Mouse (Mus musculus): ENCODE data around the gene Bcl2l12.
A peak's percentile ranks its signal among the peaks of the same experiment; 100 is the strongest.
"Not testable (repeated sequence)": the region's sequence is repeated elsewhere in the genome, so short reads cannot be mapped to it uniquely, and the experiment has no call there.

Gene Bcl2l12

DNA sequence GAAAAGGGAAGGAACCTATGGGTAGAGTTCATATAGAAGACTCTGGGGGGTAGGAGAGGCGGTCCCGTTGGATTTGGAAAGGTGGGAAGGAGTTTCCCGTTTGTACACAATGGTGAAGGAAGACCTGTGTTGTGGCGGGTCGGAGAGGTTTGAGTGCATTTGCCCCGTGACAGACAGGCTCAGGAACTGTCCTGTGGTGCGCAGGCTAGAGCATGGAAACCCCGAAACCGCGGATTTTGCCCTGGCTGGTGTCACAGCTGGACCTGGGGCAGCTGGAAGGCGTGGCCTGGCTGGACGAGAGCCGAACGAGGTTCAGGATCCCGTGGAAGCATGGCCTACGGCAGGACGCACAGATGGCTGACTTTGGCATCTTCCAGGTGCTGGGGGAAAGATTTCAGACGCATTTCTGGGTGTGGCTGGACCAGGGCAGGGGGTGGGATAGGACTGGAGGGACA, at the start of gene Bcl2l12:
Gene Bcl2l12, minus strand, starts transcription at position 212 of the 455 bp plus-strand sequence.
- DNase-seq (ENCODE audit: low read depth, low spot score) = no peak

DNA sequence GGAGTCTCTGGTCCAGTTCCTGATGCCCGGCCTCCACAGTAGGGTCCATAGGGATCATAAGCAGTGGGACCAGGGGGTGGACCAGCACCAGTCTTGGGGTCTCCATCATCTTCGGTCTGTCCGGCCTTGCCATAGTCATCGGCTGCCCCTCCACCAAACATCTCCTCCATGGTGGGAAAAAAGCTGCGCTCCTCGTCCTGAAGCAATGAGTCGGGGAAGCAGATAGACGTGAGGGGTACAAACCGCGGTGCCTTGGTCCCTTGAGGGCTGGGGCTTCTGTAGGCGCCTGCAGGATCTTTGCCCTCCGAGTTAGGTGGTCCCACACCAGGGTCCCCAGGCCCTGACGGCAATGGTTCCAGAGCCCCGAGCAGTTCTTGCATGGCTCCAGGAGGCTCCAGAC, 49.0 kb upstream of the Bcl2l12 start:
- no peak for DNase-seq (ENCODE audit: low read depth, low spot score)

DNA sequence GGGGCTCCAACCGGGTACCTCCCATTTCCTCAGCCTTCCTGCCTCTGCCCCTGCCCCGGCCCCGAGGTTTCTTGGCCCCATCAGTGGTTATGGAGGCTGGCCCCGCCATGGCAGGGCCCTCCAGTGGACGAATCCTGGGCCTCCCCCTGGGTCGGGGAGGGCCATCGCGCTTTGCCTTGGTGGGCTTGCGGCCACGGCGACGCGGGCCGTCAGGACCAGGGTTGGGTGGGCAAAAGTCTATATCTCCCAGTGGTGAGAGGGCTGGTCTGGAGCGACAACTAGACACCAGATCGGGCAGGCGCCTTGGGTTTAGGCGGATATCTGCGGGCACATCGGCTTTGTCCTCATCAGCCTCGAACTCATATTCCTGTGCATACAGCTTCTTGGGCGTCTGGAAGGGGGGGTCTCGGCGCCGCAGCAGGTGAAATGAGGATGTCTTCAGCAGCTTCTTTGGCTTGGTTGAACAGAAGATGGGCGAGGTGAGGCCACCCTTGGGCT, 48.4 kb upstream of the Bcl2l12 start:
- DNase-seq (ENCODE audit: low read depth, low spot score) = no peak

DNA sequence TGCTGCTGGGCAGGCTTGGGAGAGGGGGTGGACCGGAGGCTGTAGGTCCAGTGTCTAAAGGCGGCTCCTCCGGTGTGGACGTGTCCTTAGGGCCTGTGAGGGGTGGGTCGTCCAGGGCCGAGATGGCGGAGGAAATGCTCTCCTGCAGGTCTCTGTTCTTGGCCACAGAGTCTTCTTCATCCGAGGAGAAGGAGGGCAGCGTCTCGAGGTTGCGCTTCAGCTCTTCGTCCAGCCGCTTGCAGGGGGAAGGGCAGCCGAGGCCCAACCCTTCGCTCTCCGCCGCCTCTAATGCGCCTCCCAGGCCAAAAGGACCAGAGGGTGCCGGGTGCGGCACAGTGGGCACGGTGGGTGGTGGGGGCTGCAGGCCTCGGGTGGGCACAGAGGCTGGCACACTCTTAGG, 47.2 kb upstream of the Bcl2l12 start:
- no peak for DNase-seq (ENCODE audit: low read depth, low spot score)

DNA sequence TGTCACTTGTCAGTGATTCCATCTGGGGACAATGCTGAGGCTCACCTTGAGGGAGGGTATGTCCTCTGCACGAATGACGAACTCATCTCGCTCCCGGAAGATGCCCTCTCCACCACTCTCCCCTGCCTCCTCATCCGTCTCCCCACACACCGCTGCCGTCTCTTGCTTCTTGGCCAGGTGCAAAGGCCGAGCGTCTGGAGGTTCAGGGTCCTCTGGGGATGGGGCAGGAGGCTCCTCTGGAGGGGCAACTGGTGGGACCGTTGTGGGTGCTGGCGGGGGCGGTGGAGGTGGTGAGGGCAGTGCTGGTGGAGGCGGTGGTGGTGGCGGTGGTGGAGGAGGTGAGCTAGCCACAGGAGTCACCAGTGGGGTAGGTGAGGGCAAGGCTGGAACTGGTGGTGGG, 44.8 kb upstream of the Bcl2l12 start:
- DNase-seq (ENCODE audit: low read depth, low spot score) = no peak

DNA sequence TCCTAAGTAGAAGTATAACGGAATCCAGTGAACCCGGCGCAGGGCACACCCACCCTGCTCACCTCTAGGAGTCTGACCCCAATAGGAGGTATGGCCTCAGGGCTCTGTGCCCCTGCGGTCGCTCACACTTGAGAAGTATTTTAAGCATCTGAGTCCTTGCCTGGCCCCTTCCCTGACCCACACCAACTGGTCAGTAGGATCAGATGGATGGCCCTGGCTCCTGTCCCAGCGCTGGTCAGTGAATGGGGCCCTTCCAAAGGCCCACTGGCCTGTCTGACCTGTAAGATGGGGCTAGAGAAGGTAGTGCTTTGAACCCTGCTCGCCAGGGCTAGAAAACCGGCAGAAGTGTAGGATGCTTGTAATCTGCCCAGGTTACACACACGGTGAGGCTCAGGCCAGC, 42.3 kb upstream of the Bcl2l12 start:
- no peak for DNase-seq (ENCODE audit: low read depth, low spot score)

DNA sequence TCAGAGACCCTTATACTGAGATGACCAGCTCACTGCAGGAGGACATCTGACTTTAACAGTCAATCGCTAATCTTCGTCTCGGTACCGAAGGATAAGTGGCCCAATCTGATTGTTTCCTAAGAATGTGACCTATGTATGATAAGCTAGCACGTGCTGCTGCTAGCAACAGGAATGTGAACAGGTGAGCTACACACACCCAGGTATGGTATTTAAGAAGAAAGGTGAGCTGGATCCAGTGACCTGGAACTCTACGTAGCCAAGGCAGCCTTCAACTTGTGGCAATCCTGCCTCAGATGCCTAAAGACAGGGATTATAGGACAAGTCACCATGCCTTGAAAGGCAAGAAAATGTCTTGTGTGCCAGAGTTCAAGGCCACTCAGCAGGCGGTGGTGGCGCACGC, 39.9 kb upstream of the Bcl2l12 start:
- DNase-seq (ENCODE audit: low read depth, low spot score) = no peak

DNA sequence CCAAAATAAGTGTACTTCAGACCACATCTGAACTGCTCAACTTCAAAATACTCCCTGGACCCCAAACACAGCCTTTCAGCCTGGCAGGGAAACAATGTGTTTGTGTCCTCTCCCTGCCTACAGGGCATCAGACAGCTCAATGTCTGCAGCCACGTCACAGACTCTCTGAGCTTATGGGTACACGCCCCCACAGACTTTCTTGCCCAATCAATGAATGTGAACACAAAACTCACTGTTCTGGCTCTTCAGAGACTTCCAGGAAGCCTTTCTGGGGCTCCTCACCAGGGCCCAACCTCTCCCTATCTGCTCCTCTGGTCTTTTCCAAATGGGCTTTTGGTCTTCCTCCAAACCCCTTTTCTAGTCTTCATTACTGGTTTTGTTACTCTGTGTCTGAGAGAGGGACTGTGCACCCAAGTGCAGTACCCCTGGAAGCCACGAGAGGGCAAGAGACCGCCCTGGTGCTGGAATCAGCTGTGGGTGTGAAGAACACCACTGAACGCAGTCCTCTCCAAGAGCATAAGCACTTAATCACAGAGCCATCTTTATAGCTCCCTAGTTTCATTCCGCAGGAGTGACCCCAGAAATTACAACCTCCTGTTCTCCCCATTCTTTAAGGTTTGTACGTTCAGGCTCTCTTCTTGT, 39.3 kb upstream of the Bcl2l12 start:
- peak; percentile 42 for DNase-seq (ENCODE audit: low read depth, low spot score)

DNA sequence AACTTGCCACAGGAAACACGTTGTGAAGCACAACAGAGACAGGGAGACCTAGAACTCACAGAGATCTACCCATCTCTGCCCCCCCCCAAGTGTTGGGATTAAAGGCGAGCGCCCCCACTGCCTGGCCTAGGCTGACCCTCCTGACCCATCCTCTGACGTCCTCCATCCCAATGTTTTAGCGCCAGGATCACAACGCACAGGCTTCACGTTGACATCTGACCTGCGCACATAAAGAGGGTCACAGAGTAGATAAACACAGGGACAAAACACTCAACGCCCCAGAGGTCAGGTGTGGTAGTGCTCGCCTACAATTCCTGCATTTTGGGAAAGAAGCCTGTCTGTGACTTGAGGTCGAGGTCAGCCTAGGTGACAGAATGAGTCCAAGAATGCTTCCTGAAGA, 38.2 kb upstream of the Bcl2l12 start:
- no peak for DNase-seq (ENCODE audit: low read depth, low spot score)

DNA sequence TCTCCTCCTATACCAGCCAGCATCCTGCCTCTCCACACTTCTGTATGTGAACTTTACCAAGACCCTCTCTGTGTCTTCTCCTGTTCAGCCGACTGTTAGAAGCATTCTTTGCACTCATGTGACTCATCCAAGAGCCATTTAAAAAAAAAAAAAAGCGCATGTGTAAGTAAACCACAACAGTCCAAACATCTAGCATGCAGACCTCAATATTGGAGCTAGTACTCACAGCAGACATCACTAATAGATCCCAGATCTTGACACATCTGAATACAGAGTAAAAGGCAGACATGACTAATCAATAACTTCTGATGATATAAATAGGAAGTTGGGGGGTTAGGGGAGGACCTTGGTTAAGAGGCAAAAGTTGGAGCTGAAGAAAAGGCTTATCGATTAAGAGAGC, 37.1 kb upstream of the Bcl2l12 start:
- no peak for DNase-seq (ENCODE audit: low read depth, low spot score)

DNA sequence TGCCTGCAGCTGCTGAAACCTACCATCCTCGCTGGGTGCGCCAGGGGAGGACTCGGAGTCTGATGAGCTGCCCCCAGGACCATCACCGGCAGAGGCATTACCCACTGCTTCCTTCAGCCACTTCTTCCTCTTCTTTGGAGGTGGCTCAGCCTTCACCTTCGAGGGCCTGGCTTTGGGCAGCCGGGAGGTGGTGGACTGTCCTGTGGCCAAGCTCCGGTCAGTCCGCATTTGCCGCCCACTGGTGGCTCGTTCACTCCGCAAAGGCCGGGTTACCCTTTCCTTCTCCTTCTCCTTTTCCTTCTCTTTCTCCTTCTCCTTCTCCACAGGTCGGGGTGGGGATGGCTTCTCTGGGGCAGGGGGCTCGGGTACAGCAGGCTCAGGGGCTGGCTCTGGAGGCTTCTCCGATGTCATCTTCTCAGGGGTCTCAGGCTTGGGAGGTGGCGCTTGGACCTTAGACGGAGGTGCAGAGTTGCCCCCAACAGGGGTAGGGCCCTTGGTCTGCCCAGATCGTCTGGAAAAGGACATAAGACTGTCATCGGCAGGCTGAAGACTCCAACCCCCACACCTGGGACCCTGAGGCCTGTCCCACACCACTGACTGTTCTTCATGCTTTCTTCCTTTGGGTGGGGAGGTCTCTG, 35.3 kb upstream of the Bcl2l12 start:
- DNase-seq (ENCODE audit: low read depth, low spot score) = no peak

DNA sequence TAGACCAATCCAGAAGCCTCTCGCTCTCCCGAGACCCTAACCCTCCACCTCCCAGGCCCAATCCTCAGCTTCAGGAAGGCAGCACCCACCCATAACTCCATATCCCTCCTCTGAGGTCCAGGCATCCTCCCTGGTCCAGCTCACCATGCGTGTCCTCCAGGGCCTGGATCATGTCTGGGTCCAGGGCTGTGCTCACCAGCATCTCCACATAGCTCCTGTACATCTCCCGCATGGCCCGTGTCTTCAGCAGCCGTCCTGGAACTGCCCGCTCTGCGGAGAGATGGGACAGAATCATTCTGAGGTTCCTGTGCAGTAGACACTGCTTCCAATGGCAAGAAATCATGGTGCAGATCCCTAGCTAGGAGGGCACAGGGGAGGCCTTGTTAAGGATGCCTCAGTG, 32.3 kb upstream of the Bcl2l12 start:
- DNase-seq (ENCODE audit: low read depth, low spot score) = no peak

DNA sequence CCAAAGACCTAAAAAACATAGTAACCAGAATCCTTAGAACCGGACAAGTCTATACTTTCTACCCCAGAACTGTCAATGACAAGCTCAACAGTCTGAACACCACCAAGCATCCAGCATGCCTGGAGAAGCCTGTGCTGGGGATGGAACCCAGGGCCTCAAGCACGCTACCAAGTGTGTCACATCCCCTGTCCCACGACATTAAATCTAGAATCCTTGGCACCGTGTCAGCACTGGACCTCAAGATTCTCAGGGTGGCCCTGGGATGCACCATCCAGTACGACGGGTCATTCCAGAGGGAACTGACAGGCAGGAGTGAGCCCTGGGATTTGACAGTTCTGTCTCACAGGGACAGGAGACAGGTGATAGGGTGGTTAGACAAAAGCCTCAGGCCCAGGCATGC, 31.5 kb upstream of the Bcl2l12 start:
- DNase-seq (ENCODE audit: low read depth, low spot score) = no peak

DNA sequence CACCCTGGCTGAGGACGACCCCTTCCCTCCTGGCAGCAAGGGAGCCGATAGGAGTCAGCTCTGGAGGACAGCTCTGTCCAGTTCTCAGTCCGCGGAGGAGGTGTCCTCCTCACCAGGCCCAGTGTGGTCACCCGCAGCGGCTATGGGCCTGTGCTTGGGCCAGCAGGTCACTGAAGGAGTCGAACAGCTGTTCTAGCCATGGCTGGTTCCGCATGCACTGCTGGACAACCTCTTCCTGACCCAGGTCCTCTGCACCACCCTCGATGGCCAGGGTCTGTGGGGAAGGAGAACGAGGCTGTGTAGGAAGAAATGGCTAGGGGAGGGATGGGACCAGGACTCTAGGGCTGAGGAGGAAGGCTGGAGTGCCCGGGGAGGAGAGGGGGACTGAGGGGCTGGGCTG, 29.8 kb upstream of the Bcl2l12 start:
- DNase-seq (ENCODE audit: low read depth, low spot score) = no peak

DNA sequence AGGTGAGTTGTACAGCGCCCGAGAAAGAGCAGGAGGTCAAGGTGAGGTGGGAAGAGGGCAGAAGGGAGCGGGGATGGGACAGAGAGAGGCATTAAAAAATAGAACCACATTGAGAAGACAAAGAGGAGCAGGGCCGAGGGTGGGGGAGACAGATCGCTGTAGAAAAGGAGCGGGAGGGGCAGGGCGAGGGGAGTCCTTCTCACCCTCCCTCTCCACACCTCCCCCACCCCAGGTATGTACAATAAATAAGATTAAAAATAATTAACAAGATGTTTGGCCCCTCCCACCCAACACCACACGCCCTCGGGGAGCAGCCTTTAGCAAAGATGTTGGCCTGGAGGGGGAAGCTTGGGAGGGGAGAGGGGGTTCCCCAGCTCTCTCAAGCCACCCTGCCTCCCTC, 29.2 kb upstream of the Bcl2l12 start:
- no peak for DNase-seq (ENCODE audit: low read depth, low spot score)

DNA sequence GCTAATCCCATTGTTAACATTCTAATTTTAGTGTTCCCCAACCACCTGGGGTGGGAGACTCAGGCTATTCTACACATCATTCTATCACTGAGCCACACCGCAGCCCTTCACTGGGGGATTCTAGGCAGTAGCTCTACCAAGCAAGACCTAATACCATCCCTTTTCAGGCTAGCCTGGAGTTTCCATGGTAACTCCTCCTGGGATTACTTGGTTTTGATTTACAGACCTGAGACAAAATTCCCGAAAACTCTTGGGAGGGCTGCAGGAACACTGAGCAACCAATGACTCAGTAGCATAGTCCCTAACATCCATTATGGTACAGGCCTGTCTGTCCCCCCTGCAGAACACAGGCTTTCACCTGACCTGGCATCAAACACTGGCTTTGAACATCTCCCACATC, 27.7 kb upstream of the Bcl2l12 start:
- no peak for DNase-seq (ENCODE audit: low read depth, low spot score)

DNA sequence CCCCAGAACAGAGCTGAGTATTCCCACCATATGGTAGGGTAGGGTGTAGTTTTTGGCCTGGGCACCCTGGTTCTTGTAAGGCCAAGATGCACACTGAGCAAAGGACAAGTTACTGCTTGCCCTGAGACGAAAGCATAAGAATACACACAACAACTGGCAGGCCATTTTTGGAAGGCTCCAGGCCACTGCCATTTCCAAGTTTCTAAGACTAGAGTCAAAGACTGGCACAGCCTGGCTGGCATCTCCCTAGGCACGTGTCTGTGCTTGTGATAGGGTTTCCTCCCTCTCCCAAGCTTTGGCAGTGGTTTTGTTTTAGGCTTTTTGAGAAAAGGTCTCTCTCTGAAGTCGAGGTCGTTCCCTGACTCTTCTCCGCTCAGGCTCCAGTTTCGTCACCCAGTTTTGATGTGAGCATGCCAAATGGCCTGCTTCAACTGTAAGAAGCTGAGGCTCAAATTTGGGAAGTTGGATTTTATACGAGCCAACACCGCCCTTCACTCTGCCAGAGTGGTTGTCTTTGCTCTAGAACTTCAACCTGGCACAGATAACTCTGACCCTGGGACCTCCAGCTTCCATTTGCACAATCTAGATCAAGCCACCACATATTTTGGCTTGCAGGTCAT, 27.2 kb upstream of the Bcl2l12 start:
- DNase-seq (ENCODE audit: low read depth, low spot score) = no peak

DNA sequence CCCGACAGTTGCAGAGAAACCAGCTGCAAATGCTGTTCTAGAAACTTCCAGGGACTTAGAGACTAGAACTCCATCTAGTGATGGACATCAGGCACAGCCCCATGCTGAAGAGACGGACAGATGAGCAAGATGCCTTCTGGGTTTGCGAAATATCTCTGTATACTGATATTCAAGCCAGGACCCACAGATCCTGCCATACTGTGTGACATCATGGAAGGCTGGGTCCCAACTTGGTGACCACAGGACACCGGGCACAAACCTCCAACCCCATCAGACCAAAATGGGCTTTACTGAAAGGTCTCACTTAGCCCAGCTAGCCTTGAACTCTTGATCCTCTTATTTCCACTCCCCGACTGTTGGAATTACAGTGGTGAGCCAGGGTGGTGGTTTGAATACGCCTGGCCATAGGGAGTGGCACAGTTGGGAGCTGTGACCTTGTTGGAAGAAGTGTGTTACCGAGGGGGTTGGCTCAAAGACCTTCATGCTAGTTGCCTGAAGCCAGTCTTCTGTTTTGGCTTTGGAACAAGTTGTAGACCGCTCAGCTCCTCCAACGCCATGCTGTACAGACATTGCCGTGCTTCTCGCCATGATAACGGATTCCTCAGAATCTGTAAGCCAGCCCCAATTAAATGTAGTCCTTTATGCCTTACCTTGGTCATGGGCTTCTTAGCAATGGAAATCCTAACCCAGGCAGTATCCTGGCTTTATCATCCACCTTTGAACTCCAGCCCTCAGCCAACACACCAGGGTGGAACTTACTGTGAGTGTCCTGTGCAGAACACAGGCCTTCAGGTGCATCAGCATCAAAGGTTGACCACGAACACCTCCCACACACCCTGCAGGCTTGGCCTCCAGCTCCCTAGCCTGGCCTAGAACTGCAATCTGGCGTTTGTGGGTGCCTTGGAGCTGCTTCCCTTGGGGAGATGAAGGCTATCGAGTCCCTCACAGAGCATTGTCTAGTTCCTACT, 26.1 kb upstream of the Bcl2l12 start:
- no peak for DNase-seq (ENCODE audit: low read depth, low spot score)

DNA sequence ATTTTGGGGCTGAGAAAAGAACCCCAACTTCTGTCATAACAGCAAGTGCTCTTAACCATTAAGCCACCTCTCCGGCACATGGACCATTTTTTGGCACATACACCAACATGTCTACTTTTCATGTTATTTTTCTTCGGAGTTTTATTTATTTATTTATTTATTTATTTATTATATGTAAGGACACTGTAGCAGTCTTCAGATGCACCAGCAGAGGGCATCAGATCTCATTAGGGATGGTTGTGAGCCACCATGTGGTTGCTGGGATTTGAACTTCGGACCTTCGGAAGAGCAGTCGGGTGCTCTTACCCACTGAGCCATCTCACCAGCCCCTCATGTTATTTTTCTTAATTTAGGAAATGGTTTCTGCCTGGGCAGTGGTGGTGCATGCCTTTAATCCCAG, 25.2 kb upstream of the Bcl2l12 start:
- DNase-seq (ENCODE audit: low read depth, low spot score) = not testable (repeated sequence)

DNA sequence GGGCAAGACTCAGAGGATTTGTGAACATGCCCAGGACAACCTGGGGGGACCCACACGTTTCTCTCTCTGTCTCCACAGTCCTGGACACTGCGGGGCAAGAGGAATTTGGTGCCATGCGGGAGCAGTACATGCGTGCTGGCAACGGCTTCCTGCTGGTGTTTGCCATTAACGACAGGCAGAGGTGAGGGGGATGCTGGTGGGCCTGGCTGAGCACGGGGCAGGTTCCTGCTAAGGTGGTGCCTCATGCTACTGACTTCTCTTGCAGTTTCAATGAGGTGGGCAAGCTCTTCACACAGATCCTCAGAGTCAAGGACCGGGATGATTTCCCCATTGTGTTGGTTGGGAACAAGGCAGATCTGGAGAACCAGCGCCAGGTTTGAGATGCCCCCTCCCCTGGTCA, 21.7 kb upstream of the Bcl2l12 start:
- no peak for DNase-seq (ENCODE audit: low read depth, low spot score)

DNA sequence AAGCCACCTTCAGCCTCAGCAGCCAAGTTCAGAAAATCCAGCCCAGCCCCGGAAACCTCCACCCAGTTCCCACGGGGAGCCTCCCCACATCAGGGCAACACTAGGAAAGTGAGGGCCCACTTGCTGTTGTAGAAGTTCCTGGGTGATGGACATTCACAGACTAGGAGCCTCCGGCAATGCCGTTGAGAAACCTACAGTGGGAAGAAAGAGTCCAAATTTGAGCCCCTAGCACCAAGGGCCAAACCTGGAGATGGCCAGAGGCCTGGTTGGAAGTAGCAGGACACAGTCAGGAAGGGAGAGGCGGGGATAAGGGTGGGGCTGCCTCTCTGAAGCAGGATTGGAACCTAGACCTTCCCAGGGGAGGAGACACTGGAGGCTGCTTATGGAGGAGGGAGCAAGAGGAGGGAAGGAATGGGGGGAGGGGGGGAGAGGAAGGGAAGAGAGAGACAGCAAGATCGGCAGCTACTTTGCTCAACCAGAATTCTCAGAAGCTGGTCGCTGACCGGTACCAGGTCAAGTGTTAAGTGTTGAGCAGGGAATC, 20.6 kb upstream of the Bcl2l12 start:
- no peak for DNase-seq (ENCODE audit: low read depth, low spot score)

Measured in c-Kit-negative CD71-positive TER-119-positive erythroid progenitor cells, embryonic 14.5 days (primary cell).